Mouse (Mus musculus) olfactory bulb, adult 2 months (tissue): ENCODE data around the gene Insr. TPM values are rescaled to one million over a fixed set of nuclear protein-coding genes. Genes with fewer than 3 reads are reported as not detected.
"Not testable (repeated sequence)": the region's sequence is repeated elsewhere in the genome, so short reads cannot be mapped to it uniquely, and the experiment has no call there.

ENCODE experiments used
- H3K27ac ChIP-seq: fragments of 200-500 bp; 2 replicates; pipeline ENCODE4 v1.5.1; 2012; ENCODE audit warnings: low read depth, low read length; ENCODE audit not compliant: insufficient read depth
- H3K4me1 ChIP-seq: fragments of 200-500 bp; 2 replicates; pipeline ENCODE4 v1.6.1; 2012; ENCODE audit warnings: low read length; ENCODE audit not compliant: control insufficient read depth, insufficient read depth
- H3K4me3 ChIP-seq: fragments of 200-500 bp; 2 replicates; pipeline ENCODE4 v1.5.1; 2012; ENCODE audit warnings: mild to moderate bottlenecking, low read depth, low read length, moderate library complexity; ENCODE audit not compliant: insufficient read depth
- CTCF ChIP-seq: fragments of 200-500 bp; IDR thresholded peaks from 2 replicates; pipeline ENCODE4 v1.5.1; 2012; ENCODE audit warnings: low read depth, mild to moderate bottlenecking, low read length, moderate library complexity; ENCODE audit not compliant: insufficient read depth
- POLR2A ChIP-seq: fragments of 200-500 bp; IDR thresholded peaks from 2 replicates; pipeline ENCODE4 v1.6.1; 2012; ENCODE audit warnings: mild to moderate bottlenecking, low read depth, low read length, moderate library complexity; ENCODE audit not compliant: insufficient read depth
- WGBS: fragments of 180-500 bp; shearing (Covaris S2); methylation state at CpG from one replicate; pipeline ENCODE4 v1.1.7; 2018; 5-methylcytosine and 5-hydroxymethylcytosine counted together
- polyA plus RNA-seq: library from polyadenylated mRNA; stranded (reverse); fragments of >200 nt; gene quantifications from 2 replicates; pipeline ENCODE4 v1.2.4, GENCODE M21; 2012; ENCODE audit warnings: low replicate concordance; ENCODE audit not compliant: missing spikeins, insufficient read depth, insufficient read length

Gene Insr
- polyA plus RNA-seq, 1 experiment: 62.6 TPM

- no peak for TF ChIP-seq POLR2A
- no peak for TF ChIP-seq CTCF
- H3K4me3 ChIP-seq: no peak overlapping the region
- no peaks in the 10 kb centered on the region for H3K4me1 ChIP-seq
- no peak overlapping the region for H3K27ac ChIP-seq
Measured at GRCm38 (mm10) chr8:3191006-3191405, 88.4 kb downstream of the Insr start.

- WGBS: 69% methylated on average over 1 of the region's 1 CpGs
- Histone ChIP-seq H3K4me1 (no peaks in the 10 kb centered on the region), H3K4me3 (no peak overlapping the region), H3K27ac (no peak overlapping the region)
- TF ChIP-seq POLR2A (no peak), CTCF (no peak)
Measured at GRCm38 (mm10) chr8:3187456-3187855, 92.0 kb downstream of the Insr start.

- TF ChIP-seq CTCF: no peak
- no peak for TF ChIP-seq POLR2A
- Histone ChIP-seq H3K4me1 (no peaks in the 10 kb centered on the region), H3K4me3 (no peak overlapping the region), H3K27ac (no peak overlapping the region)
- 70% methylated on average over 1 of the region's 1 CpGs for WGBS
Measured at GRCm38 (mm10) chr8:3179930-3180329, 99.5 kb downstream of the Insr start.

- TF ChIP-seq CTCF (no peak), POLR2A (no peak)
Measured at GRCm38 (mm10) chr8:3177440-3177839, 102.0 kb downstream of the Insr start.

DNA sequence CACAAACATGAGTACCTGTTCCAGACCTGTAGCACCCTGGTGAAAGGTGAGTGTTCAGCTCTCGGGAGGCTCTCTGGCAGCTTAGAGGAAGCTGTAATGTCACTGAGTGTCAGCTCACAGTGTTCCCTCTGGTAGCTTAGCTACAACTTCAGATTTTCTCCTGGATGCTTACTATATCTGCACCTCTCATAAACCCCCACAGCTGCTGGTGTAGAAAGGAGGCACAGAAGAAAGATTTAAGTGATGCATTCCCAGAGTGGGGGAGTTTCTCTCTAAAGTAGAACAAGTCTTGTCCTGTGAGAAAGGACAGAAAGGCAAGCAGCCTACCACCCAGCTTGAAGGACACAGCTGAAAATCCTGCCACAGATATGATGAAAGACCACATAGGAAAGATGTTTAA, 107.2 kb downstream of the Insr start:
- Histone ChIP-seq H3K4me3 (no peak overlapping the region), H3K27ac (no peak overlapping the region), H3K4me1 (no peaks in the 10 kb centered on the region)
- TF ChIP-seq POLR2A: no peak
- no peak for TF ChIP-seq CTCF
- WGBS: 68% methylated on average over 1 of the region's 1 CpGs

More at GRCm38 (mm10) chr8:3177440-3177839, 102.0 kb downstream of the Insr start:
- 96% methylated on average over 4 of the region's 4 CpGs for WGBS
- Histone ChIP-seq H3K4me3 (no peak overlapping the region), H3K27ac (no peak overlapping the region), H3K4me1 (no peaks in the 10 kb centered on the region)

- no peak for TF ChIP-seq CTCF
- TF ChIP-seq POLR2A: no peak
- Histone ChIP-seq H3K4me3 (no peak overlapping the region), H3K27ac (no peak overlapping the region), H3K4me1 (no peaks in the 10 kb centered on the region)
- WGBS: 44% methylated on average over 1 of the region's 1 CpGs
Measured at GRCm38 (mm10) chr8:3146506-3146905, 132.9 kb downstream of the Insr start.

GRCm38 (mm10) chr8:3100416-3100815, 179.0 kb downstream of the Insr start:
- not testable (repeated sequence) for H3K4me3 ChIP-seq, H3K4me1 ChIP-seq, H3K27ac ChIP-seq
- WGBS: 91% methylated on average over 5 of the region's 5 CpGs

Other genes with a start within 250 kb of the Insr start
- gene A430078G23Rik, start 73.8 kb upstream of the Insr start, polyA plus RNA-seq: not detected in 2 replicates
- not detected in 2 replicates for gene Arhgef18, start 113.4 kb upstream of the Insr start, polyA plus RNA-seq
- gene Pex11g, start 188.1 kb upstream of the Insr start, polyA plus RNA-seq: not detected in 2 replicates
- gene Tex45, start 191.2 kb upstream of the Insr start, polyA plus RNA-seq: not detected in 2 replicates
- gene Zfp358, start 213.5 kb upstream of the Insr start, polyA plus RNA-seq: not detected in 2 replicates
- 296 TPM in 1 of 2 replicates, not detected in the other for gene Mcoln1, start 220.8 kb upstream of the Insr start, polyA plus RNA-seq
- gene Pnpla6, start 235.8 kb upstream of the Insr start, polyA plus RNA-seq: not detected in 2 replicates